Mouse (Mus musculus) cortical plate, adult 2 months (tissue): ENCODE measurements around the gene Kcnj14. TPM values are rescaled to one million over a fixed set of nuclear protein-coding genes. Genes with fewer than 3 reads are reported as not detected.

Experiments
- H3K27ac ChIP-seq: fragments of 200-500 bp; 2 replicates; pipeline ENCODE4 v1.5.1; 2012; ENCODE audit warnings: low read length, control low read depth, inconsistent platforms; ENCODE audit not compliant: insufficient read depth
- H3K4me1 ChIP-seq: fragments of 200-500 bp; 2 replicates; pipeline ENCODE4 v1.6.1; 2011; ENCODE audit warnings: low read length; ENCODE audit not compliant: control insufficient read depth, insufficient read depth
- H3K4me3 ChIP-seq: fragments of 200-500 bp; 2 replicates; pipeline ENCODE4 v1.5.1; 2011; ENCODE audit warnings: mild to moderate bottlenecking, low read length, control low read depth; ENCODE audit not compliant: insufficient read depth
- CTCF ChIP-seq: fragments of 200-500 bp; IDR thresholded peaks from 2 replicates; pipeline ENCODE4 v1.5.1; 2011; ENCODE audit warnings: mild to moderate bottlenecking, control low read depth, low read length; ENCODE audit not compliant: insufficient read depth; ENCODE audit errors: extremely low read depth
- POLR2A ChIP-seq: fragments of 200-500 bp; IDR thresholded peaks from 2 replicates; pipeline ENCODE4 v1.6.1; 2011; ENCODE audit warnings: mild to moderate bottlenecking, low read length, control low read depth; ENCODE audit not compliant: insufficient read depth; ENCODE audit errors: extremely low read depth
- polyA plus RNA-seq: library from polyadenylated mRNA; depleted of rRNA; stranded (reverse); fragments of >200 nt; gene quantifications from 2 replicates; pipeline ENCODE4 v1.2.3, GENCODE M21; 2012

Gene Kcnj14
- polyA plus RNA-seq, 1 experiment = 1.8 TPM

- Histone ChIP-seq H3K4me1 (peaks cover 2% of the 10 kb centered on the region; the same call in 1 of the 2 replicates), H3K27ac (no peak overlapping the region), H3K4me3 (no peak overlapping the region)
- no peak for TF ChIP-seq CTCF
- TF ChIP-seq POLR2A = no peak
Observed at GRCm38 (mm10) chr7:45798931-45799330, 25.7 kb downstream of the Kcnj14 start.

GRCm38 (mm10) chr7:45798511-45798836 is 26.1 kb downstream of the Kcnj14 start:
- TF ChIP-seq CTCF (no peak), POLR2A (no peak)
- Histone ChIP-seq H3K4me1 (peaks cover 2% of the 10 kb centered on the region; the same call in 1 of the 2 replicates), H3K27ac (no peak overlapping the region), H3K4me3 (0 out of 2 replicates have a peak overlapping the region, but pooled peaks have one; percentile 6)

- H3K4me3 ChIP-seq = 0 out of 2 replicates have a peak overlapping the region, but pooled peaks have one; percentile 6
- no peak for TF ChIP-seq POLR2A
- TF ChIP-seq CTCF = no peak
- H3K4me1 ChIP-seq = peaks cover 2% of the 10 kb centered on the region; the same call in 1 of the 2 replicates
- no peak overlapping the region for H3K27ac ChIP-seq
Observed at GRCm38 (mm10) chr7:45797661-45798510, 26.7 kb downstream of the Kcnj14 start.

- Histone ChIP-seq H3K4me1 (peaks cover 2% of the 10 kb centered on the region; the same call in 1 of the 2 replicates), H3K27ac (no peak overlapping the region), H3K4me3 (no peak overlapping the region)
- TF ChIP-seq POLR2A (no peak), CTCF (no peak)
Observed at GRCm38 (mm10) chr7:45796950-45797349, 27.6 kb downstream of the Kcnj14 start.

- no peak overlapping the region for H3K27ac ChIP-seq
- peaks cover 2% of the 10 kb centered on the region; the same call in 1 of the 2 replicates for H3K4me1 ChIP-seq
- TF ChIP-seq POLR2A (no peak), CTCF (no peak)
- H3K4me3 ChIP-seq = no peak overlapping the region
Observed at GRCm38 (mm10) chr7:45794971-45795370, 29.6 kb downstream of the Kcnj14 start.

GRCm38 (mm10) chr7:45793969-45794585 is 30.5 kb downstream of the Kcnj14 start:
- TF ChIP-seq POLR2A = no peak
- no peak for TF ChIP-seq CTCF
- Histone ChIP-seq H3K4me1 (peaks cover 2% of the 10 kb centered on the region; the same call in 1 of the 2 replicates), H3K27ac (no peak overlapping the region), H3K4me3 (no peak overlapping the region)

- TF ChIP-seq POLR2A (no peak), CTCF (no peak)
- Histone ChIP-seq H3K27ac (no peak overlapping the region), H3K4me1 (peaks cover 2% of the 10 kb centered on the region; the same call in 1 of the 2 replicates), H3K4me3 (no peak overlapping the region)
Observed at GRCm38 (mm10) chr7:45793240-45793639, 31.3 kb downstream of the Kcnj14 start.

GRCm38 (mm10) chr7:45791756-45792490 is 32.7 kb downstream of the Kcnj14 start:
- Histone ChIP-seq H3K27ac (no peak overlapping the region), H3K4me3 (no peak overlapping the region), H3K4me1 (no peaks in the 10 kb centered on the region)
- TF ChIP-seq POLR2A = 0 out of 2 replicates have a peak, but pooled peaks have one; percentile 18
- no peak for TF ChIP-seq CTCF

- no peak for TF ChIP-seq POLR2A
- no peak for TF ChIP-seq CTCF
- Histone ChIP-seq H3K27ac (no peak overlapping the region), H3K4me3 (no peak overlapping the region), H3K4me1 (no peaks in the 10 kb centered on the region)
Observed at GRCm38 (mm10) chr7:45790721-45791120, 33.9 kb downstream of the Kcnj14 start.
